Mouse (Mus musculus) hindbrain, embryonic 12.5 days (tissue): ENCODE data around the gene Nkiras1. TPM values are rescaled to one million over a fixed set of nuclear protein-coding genes. Genes with fewer than 3 reads are reported as not detected.

Experiments used
- ATAC-seq: fragments of 200-750 bp; cut with Nextera tagmentation; 2 replicates; pipeline ENCODE4 v1.8.0; 2017; ENCODE audit warnings: moderate TSS enrichment; ENCODE audit not compliant: low FRiP score
- H3K27ac ChIP-seq: fragments of 300-500 bp; sonication (generic); 2 replicates; pipeline ENCODE4 v1.5.1; 2016; ENCODE audit warnings: mild to moderate bottlenecking
- H3K27me3 ChIP-seq: fragments of 300-500 bp; sonication (generic); 2 replicates; pipeline ENCODE4 v1.6.1; 2016; ENCODE audit warnings: mild to moderate bottlenecking
- H3K36me3 ChIP-seq: fragments of 300-500 bp; sonication (generic); 2 replicates; pipeline ENCODE4 v1.6.1; 2016; ENCODE audit warnings: mild to moderate bottlenecking
- H3K4me1 ChIP-seq: fragments of 300-500 bp; sonication (generic); 2 replicates; pipeline ENCODE4 v1.6.1; 2016
- H3K4me2 ChIP-seq: fragments of 300-500 bp; sonication (generic); replicated peaks from 2 replicates; pipeline ENCODE4 v1.6.1; 2016; ENCODE audit warnings: mild to moderate bottlenecking
- H3K4me3 ChIP-seq: fragments of 300-500 bp; sonication (generic); 2 replicates; pipeline ENCODE4 v1.5.1; 2016; ENCODE audit warnings: mild to moderate bottlenecking
- H3K9ac ChIP-seq: fragments of 300-500 bp; sonication (generic); 2 replicates; pipeline ENCODE4 v1.6.1; 2016; ENCODE audit warnings: mild to moderate bottlenecking, moderate library complexity
- H3K9me3 ChIP-seq: fragments of 300-500 bp; sonication (generic); replicated peaks from 2 replicates; pipeline ENCODE4 v1.6.1; 2016; ENCODE audit warnings: mild to moderate bottlenecking
- WGBS: fragments of 180-500 bp; shearing (Covaris S2); methylation state at CpG from one replicate; pipeline ENCODE4 v1.1.7; 2016; 5-methylcytosine and 5-hydroxymethylcytosine counted together
- polyA plus RNA-seq: library from polyadenylated mRNA; unstranded; fragments of >200 nt; fragmentation: Nextera tagmentation; extraction: Ambion mirVana; gene quantifications from 2 replicates; pipeline ENCODE4 v1.2.1, GENCODE M21; 2016

The Nkiras1 gene
- polyA plus RNA-seq, 1 experiment from 2014 or later = 24.4 TPM

DNA sequence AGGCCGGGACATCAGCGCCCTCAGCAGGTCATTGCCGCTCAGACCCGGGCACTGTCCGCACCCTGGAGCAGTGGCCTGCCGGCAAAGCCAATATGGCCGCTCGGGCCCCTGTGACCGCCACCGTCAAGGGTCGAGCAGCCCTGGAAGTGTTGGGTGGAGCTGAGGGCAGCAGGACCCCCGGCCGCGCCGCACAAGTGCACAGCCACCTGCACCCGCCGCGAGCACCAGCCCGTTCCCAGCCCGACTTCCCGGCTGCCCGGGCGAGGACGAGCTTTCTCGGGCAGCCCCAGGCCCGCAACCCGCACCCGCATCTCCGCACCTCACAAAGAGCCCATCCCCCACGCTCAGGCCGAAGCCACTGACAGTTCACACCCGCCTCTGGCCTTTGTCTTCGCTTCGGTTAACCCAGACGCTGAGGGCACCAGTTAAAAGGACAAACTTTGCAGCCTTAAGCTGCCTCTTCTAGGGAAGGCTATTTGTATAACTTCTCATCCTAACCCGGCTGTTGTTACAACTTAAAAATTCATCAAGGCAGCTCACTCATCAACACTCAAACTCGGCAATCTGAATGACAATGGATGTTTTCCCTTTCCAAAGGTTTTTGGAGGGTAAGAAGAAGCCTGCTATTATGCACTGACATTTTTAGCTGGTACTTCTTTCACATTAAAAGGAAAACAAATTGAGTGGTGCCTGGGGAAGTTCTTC lies 56.2 kb downstream of the Nkiras1 start:
- H3K4me1 ChIP-seq = peaks cover 29% of the 10 kb centered on the region
- no peaks in the 10 kb centered on the region for H3K36me3 ChIP-seq
- WGBS = under 1% methylated on average over 34 of the region's 37 CpGs
- H3K27ac ChIP-seq = 0 out of 2 replicates have a peak overlapping the region, but pooled peaks have one; percentile 40
- peak overlapping the region; percentile 51 for H3K4me3 ChIP-seq
- ATAC-seq = peak; percentile 53; the same call in 1 of the 2 replicates
- H3K27me3 ChIP-seq = no peaks in the 10 kb centered on the region
- H3K4me2 ChIP-seq = peak overlapping the region; percentile 77
- peak overlapping the region; percentile 70 for H3K9ac ChIP-seq
- H3K9me3 ChIP-seq = no peaks in the 10 kb centered on the region

GRCm38 (mm10) chr14:18330789-18331692 lies 60.1 kb downstream of the Nkiras1 start:
- Histone ChIP-seq H3K9me3 (no peaks in the 10 kb centered on the region), H3K27me3 (no peaks in the 10 kb centered on the region), H3K9ac (peak overlapping the region; percentile 98), H3K4me1 (peaks cover 29% of the 10 kb centered on the region), H3K4me2 (peak overlapping the region; percentile 68), H3K27ac (peak overlapping the region; percentile 86), H3K36me3 (no peaks in the 10 kb centered on the region), H3K4me3 (peak overlapping the region; percentile 93)
- WGBS = under 1% methylated on average over 59 of the region's 99 CpGs
- ATAC-seq = peak; percentile 61

DNA sequence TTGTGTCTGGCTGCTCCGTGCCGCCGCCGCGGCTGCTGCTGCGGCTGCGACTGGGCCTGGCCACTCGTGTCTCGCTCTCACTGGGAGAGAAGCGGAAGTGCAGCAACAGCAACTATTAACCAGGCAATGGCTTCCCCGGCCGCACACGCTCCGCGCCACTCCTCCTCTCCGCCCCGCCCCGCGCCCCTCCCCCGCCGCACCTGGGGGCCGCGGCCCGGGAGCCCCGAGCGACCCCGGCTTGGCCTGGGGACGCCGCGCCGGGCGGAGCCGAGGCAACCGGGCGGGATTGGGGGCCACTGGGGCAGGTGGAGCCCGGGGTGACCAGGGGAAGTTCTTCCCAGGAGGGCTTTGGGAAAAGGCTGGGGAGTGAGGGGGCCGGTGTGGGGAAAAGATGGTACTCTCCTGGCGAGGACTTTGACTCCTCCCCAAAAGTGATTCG lies 60.8 kb downstream of the Nkiras1 start, which contains the start of gene Ube2e1:
Gene Ube2e1 (minus strand): TSS at position 167 of the 439 bp plus-strand sequence.
- 1% methylated on average over 37 of the region's 39 CpGs for WGBS

More for the DNA sequence above, 60.8 kb downstream of the Nkiras1 start, which contains the start of gene Ube2e1:
- Histone ChIP-seq H3K4me2 (peak within 1 kb of the TSS; percentile 68), H3K36me3 (no peaks in the 10 kb centered on the region), H3K27ac (peak within 1 kb of the TSS; percentile 86), H3K27me3 (no peaks in the 10 kb centered on the region), H3K4me3 (peak within 1 kb of the TSS; percentile 93), H3K9ac (peak within 1 kb of the TSS; percentile 98), H3K4me1 (peaks cover 25% of the 10 kb centered on the region), H3K9me3 (no peaks in the 10 kb centered on the region)
- ATAC-seq = peak; percentile 89

Other genes starting within 250 kb of the Nkiras1 start
- gene Nr1d2, start 32.0 kb upstream of the Nkiras1 start, polyA plus RNA-seq = 4.9 and 5.3 TPM in 2 replicates
- gene Rpl15, start 255 bp downstream of the Nkiras1 start, polyA plus RNA-seq = 320 and 326 TPM in 2 replicates
- gene Ube2e1, start 60.7 kb downstream of the Nkiras1 start, polyA plus RNA-seq = 176 and 178 TPM in 2 replicates